Mouse (Mus musculus) ES-Bruce4 (cell line): Measurements from ENCODE around the gene Rnf222.

ENCODE experiments used
- CTCF ChIP-seq: IDR thresholded peaks from one replicate; pipeline ENCODE4 v1.8.1; 2011; ENCODE audit warnings: low read depth, low read length
- EP300 ChIP-seq: IDR thresholded peaks from 2 replicates; pipeline ENCODE4 v1.6.1; 2011; ENCODE audit warnings: low read depth, low read length; ENCODE audit not compliant: insufficient read depth
- POLR2A ChIP-seq: IDR thresholded peaks from one replicate; pipeline ENCODE4 v1.8.1; 2011; ENCODE audit warnings: low read length; ENCODE audit not compliant: insufficient read depth

DNA sequence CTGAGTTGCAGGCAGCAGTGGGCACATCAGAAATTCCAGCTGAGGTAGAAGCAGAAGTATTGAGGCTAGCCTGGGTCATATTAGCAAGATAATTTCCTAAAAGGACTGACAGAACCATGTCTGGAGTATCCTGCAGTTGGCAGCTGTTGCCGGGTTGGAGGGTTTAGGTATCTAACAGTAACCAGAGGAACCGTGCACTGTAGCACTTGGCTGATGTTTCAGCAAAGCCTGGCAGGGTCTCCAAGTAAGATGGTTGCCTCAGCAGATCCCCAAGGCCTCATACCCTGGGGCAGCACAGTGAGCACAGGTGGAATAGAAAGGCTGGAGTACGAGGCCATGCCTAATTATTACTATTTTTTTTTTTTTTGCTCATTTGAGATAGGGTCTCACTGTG lies 16.8 kb downstream of the Rnf222 start:
- TF ChIP-seq CTCF (no peak), POLR2A (no peak), EP300 (no peak)
